Mouse (Mus musculus): ENCODE measurements around the gene Tcea3.

The Tcea3 gene

DNA sequence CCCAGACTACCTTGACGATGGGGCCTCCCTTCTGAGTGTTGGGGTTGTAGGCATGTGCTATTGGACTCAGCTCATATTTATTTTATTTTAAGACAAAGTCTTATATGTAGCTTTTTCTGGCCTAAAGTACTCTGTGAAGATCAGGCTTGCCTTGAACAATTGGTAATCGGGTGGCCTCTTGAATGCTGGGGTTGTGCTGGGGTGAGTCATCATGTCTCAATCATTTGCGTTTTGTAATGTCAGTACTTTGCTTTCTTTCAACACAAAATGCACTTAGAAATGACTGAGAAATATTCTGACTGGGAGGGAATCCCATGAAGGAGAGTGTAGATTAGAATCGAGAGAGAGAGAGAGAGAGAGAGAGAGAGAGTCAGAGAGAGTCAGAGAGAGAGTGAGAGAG is 72.5 kb downstream of the Tcea3 start:
- no peak for DNase-seq (ENCODE audit: low read depth, low spot score)

DNA sequence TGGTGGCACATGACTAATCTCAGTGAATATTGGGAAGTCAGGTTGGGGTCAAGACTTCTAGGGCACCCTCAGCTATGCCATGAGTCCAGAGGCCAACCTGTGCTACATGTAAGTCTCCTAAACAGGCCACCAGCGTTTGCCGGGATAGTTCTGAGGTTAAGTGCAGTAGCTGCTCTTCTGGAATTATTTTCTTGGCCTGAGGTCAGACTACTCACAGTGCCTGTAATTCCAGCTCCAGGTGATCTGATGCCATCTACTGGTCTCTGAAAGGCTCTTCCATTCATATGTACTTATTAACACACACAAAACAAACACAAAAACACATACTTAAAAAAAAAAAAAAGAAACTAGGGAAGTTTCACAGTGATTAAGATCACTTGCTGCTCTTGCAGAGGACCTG is 76.7 kb downstream of the Tcea3 start:
- no peak for DNase-seq (ENCODE audit: low read depth, low spot score)
